Mouse (Mus musculus) stomach, adult 2 months (tissue): Measurements from ENCODE around the gene Lgi4. TPM values are rescaled to one million over a fixed set of nuclear protein-coding genes. Genes with fewer than 3 reads are reported as not detected.

ENCODE experiments used
- polyA plus RNA-seq: library from polyadenylated mRNA; depleted of rRNA; stranded (reverse); fragments of >200 nt; gene quantifications from 2 replicates; pipeline ENCODE4 v1.2.3, GENCODE M21; 2012; rRNA removed

Gene Lgi4
- 5.3 and 7.5 TPM in 2 replicates for polyA plus RNA-seq

DNA sequence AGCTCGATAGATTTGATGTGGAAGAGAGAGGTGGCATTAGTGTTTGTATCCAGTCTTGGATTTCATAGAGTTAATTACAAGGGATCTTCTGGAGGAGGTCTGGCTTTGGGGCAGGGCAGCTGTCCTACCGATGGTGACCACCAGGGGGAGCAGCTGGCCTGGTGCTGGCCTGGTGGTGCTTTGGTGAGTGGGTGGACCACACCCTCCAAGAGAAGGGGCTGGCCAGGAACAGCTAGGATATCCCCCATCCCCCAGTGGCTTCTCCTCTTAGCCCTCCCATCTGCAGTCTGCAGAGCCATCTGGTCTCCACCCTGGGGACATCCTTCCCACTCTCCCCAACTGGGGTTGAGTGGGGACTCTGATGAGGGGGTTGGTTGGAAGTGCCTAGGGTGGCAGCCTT lies at the start of gene Lgi4:
Lgi4 (plus strand) TSS at position 235 of the 400 bp plus-strand sequence.

DNA sequence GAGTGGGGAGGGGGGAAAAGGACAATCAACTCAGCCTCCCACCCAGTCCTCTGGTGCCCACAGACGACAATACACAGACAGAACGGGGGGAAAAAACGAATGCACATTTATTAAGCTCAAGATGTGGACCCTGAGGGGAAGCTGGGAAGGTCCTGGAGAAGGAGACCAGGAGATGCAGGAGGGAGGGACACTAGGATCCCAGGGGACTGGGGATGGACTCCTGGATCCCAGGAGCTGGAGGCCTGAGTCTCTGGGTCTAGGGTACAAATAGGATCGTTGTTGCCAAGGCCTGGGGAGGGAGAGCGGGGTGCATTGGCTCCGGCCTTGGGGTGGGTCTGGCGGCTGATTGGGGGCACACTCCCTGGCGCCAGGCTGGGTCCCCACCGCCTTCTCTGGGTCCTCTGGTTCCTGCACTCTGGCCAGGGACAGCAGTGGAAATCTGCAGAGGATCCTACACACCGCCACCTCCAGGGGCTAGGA lies 16.7 kb upstream of the Lgi4 start, which contains the start of gene Fxyd5:
Fxyd5 (minus strand) TSS at position 51 of the 480 bp plus-strand sequence.

DNA sequence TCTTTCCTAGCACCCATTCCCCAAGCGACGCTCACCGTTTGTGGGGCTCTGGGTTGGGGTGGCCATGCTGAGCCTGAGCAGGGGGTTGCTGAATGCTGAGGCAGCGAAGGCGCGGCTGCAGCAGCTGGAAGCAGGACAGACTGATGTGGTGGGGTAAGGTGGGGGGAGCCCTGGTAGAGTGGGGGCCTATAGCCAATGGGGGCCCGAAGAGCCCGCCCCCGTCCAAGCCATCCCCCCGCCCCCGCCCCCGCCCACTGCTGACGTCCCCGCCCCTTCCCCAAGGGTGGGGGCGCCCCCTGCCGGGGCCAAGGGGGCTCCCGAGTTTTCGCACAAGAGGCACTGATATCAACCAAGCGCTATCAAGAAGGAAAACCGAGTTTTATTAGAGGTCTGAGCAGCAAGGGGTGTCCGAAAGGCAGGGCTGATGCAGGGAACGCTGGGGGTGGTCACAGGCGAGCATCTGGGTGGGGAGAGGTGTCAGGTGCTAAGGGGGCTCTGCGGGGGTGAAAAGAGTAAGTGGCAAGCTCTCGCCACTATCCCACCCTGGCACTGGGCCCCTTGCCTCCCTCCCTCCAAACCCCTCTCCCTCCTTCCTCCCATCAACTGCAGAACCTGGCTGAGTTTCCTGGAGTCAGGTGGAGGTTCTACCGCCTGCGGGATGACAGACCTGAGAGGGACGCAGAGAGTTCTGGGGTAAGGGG lies 7.7 kb upstream of the Lgi4 start, which contains the start of gene Fxyd7:
Fxyd7 (minus strand) TSS at position 147 of the 701 bp plus-strand sequence.

DNA sequence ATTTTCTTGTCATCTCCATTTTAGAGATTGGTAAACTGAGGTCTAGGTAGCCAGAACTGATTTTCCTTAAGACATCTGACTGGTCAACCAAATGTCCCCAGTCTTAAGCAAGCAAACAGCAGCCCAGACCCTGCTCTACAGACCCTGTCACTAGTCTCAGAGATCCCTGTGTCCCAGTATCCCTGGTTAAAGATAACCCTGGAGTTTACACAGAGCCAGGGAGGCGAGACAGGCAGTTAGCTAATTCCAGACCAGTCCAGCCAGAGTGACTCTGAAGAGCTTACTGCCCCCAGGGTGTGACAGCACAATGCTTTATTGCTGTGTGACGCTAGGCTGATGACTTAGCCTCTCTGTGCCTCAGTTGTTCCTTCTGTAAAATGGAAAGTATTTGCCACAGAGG lies 2.1 kb upstream of the Lgi4 start, which contains the start of gene Fxyd1:
Fxyd1 (minus strand) TSS at position 129 of the 400 bp plus-strand sequence.

DNA sequence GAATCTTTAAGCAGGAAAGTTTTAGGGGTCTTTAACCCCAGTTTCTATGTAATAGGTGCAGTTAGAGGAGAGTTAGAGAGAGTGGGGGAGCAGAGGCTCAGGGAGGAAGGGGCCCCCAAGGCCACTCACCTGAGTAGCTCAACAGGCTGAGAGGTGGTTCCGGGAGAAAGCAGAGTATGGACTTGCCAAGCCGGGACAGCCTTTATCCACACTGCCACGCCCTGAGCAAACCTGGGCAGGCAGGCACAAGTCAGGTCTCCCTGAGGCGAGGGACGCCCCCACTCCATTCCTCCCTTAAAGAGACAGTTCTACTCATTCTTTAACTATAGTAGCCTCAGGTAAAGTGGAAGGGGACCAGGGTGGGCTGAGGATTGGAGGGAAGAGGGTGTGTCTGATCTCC lies 17.4 kb downstream of the Lgi4 start, which contains the start of gene Fxyd3:
Fxyd3 (minus strand) TSS at position 213 of the 400 bp plus-strand sequence.

DNA sequence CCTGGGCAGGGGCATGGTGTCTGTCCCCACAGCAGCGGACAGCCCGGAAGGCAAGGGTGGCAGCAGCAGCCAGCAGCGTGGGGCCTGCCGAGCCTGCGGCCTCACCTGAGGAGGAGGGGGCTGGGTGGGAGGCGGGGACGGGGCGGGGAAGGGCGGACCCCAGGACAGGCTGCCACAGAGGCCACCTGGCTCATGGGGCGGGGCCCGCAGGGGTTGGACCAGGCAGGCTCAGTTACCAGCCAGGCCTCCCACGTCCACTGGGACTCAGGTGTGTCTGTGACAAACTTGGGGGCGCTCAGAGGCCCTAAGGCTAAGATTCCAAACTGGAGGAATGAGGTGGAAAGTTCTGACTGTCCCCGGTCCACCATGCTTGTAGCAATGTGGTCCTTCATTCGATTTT lies 56.0 kb downstream of the Lgi4 start, which contains the start of gene Hpn:
Hpn (minus strand) TSS at position 109 of the 400 bp plus-strand sequence.

Other genes starting within 250 kb of the Lgi4 start
- gene Ffar2, start 235.6 kb upstream of the Lgi4 start, polyA plus RNA-seq = 4.2 and 4.8 TPM in 2 replicates
- gene Ffar3, start 203.2 kb upstream of the Lgi4 start, polyA plus RNA-seq = 0.10 TPM in 1 of 2 replicates, not detected in the other
- gene Ffar1, start 197.8 kb upstream of the Lgi4 start, polyA plus RNA-seq = 0.03 and 0.06 TPM in 2 replicates
- gene Cd22, start 179.0 kb upstream of the Lgi4 start, polyA plus RNA-seq = 0.25 and 0.26 TPM in 2 replicates
- 0.23 and 0.74 TPM in 2 replicates for gene Mag, start 144.5 kb upstream of the Lgi4 start, polyA plus RNA-seq
- 198 and 246 TPM in 2 replicates for gene Hamp2, start 134.7 kb upstream of the Lgi4 start, polyA plus RNA-seq
- gene Hamp, start 115.3 kb upstream of the Lgi4 start, polyA plus RNA-seq = 3.0 and 4.3 TPM in 2 replicates
- gene Usf2, start 102.5 kb upstream of the Lgi4 start, polyA plus RNA-seq = 75.4 and 124 TPM in 2 replicates
- gene Lsr, start 85.9 kb upstream of the Lgi4 start, polyA plus RNA-seq = 247 and 370 TPM in 2 replicates
- 3.3 and 3.5 TPM in 2 replicates for gene Fam187b, start 85.6 kb upstream of the Lgi4 start, polyA plus RNA-seq
- 29.9 and 37.7 TPM in 2 replicates for gene Fxyd5, start 16.9 kb upstream of the Lgi4 start, polyA plus RNA-seq
- gene Fxyd7, start 7.9 kb upstream of the Lgi4 start, polyA plus RNA-seq = 4.0 and 8.9 TPM in 2 replicates
- gene Fxyd1, start 2.1 kb upstream of the Lgi4 start, polyA plus RNA-seq = 189 and 195 TPM in 2 replicates
- gene Fxyd3, start 17.4 kb downstream of the Lgi4 start, polyA plus RNA-seq = 369 and 371 TPM in 2 replicates
- 37.6 and 43.8 TPM in 2 replicates for gene Hpn, start 55.9 kb downstream of the Lgi4 start, polyA plus RNA-seq
- gene Scn1b, start 67.7 kb downstream of the Lgi4 start, polyA plus RNA-seq = 26.3 and 34.3 TPM in 2 replicates
- 69.8 and 74.7 TPM in 2 replicates for gene Gramd1a, start 96.6 kb downstream of the Lgi4 start, polyA plus RNA-seq
- not detected in 2 replicates for gene Scgb2b2, start 231.2 kb downstream of the Lgi4 start, polyA plus RNA-seq
- gene Scgb1b2, start 232.5 kb downstream of the Lgi4 start, polyA plus RNA-seq = not detected in 2 replicates